Mouse (Mus musculus): ENCODE results near the gene Maml2. TPM values are rescaled to one million over a fixed set of nuclear protein-coding genes. Genes with fewer than 3 reads are reported as not detected.

Gene Maml2
- polyA plus RNA-seq, 1 experiment: 2.5 TPM

- no peak overlapping the region for H3K4me3 ChIP-seq (ENCODE audit: insufficient read depth, low read depth, low read length)
- peaks cover 5% of the 10 kb centered on the region; the same call in 1 of the 2 replicates for H3K4me1 ChIP-seq (ENCODE audit: control insufficient read depth, insufficient read depth, insufficient read length, low read length)
- no peak overlapping the region for H3K27ac ChIP-seq (replicated peaks; ENCODE audit: low read depth, low read length)
Observed at GRCm38 (mm10) chr9:13538200-13538599, 240.4 kb downstream of the Maml2 start.

- H3K27ac ChIP-seq (replicated peaks; ENCODE audit: low read depth, low read length): no peak overlapping the region
- H3K4me3 ChIP-seq (ENCODE audit: insufficient read depth, low read depth, low read length): no peak overlapping the region
- peaks cover 5% of the 10 kb centered on the region; the same call in 1 of the 2 replicates for H3K4me1 ChIP-seq (ENCODE audit: control insufficient read depth, insufficient read depth, insufficient read length, low read length)
Observed at GRCm38 (mm10) chr9:13539535-13539934, 241.8 kb downstream of the Maml2 start.

GRCm38 (mm10) chr9:13540227-13540626, 242.5 kb downstream of the Maml2 start:
- Histone ChIP-seq H3K4me3 (ENCODE audit: insufficient read depth, low read depth, low read length) (no peak overlapping the region), H3K4me1 (ENCODE audit: control insufficient read depth, insufficient read depth, insufficient read length, low read length) (peaks cover 5% of the 10 kb centered on the region; the same call in 1 of the 2 replicates), H3K27ac (replicated peaks; ENCODE audit: low read depth, low read length) (no peak overlapping the region)

- H3K4me1 ChIP-seq (ENCODE audit: control insufficient read depth, insufficient read depth, insufficient read length, low read length): peaks cover 5% of the 10 kb centered on the region; the same call in 1 of the 2 replicates
- H3K27ac ChIP-seq (replicated peaks; ENCODE audit: low read depth, low read length): no peak overlapping the region
- H3K4me3 ChIP-seq (ENCODE audit: insufficient read depth, low read depth, low read length): no peak overlapping the region
Observed at GRCm38 (mm10) chr9:13540781-13541180, 243.0 kb downstream of the Maml2 start.

- H3K4me1 ChIP-seq (ENCODE audit: control insufficient read depth, insufficient read depth, insufficient read length, low read length): no peaks in the 10 kb centered on the region
- H3K4me3 ChIP-seq (ENCODE audit: insufficient read depth, low read depth, low read length): no peak overlapping the region
- H3K27ac ChIP-seq (replicated peaks; ENCODE audit: low read depth, low read length): no peak overlapping the region
Observed at GRCm38 (mm10) chr9:13543167-13543566, 245.4 kb downstream of the Maml2 start.

- Histone ChIP-seq H3K4me1 (ENCODE audit: control insufficient read depth, insufficient read depth, insufficient read length, low read length) (no peaks in the 10 kb centered on the region), H3K27ac (replicated peaks; ENCODE audit: low read depth, low read length) (no peak overlapping the region), H3K4me3 (ENCODE audit: insufficient read depth, low read depth, low read length) (no peak overlapping the region)
Observed at GRCm38 (mm10) chr9:13544133-13544532, 246.4 kb downstream of the Maml2 start.

- Histone ChIP-seq H3K4me1 (ENCODE audit: control insufficient read depth, insufficient read depth, insufficient read length, low read length) (peaks cover 8% of the 10 kb centered on the region; the same call in 1 of the 2 replicates), H3K4me3 (ENCODE audit: insufficient read depth, low read depth, low read length) (no peak overlapping the region), H3K27ac (replicated peaks; ENCODE audit: low read depth, low read length) (no peak overlapping the region)
Observed at GRCm38 (mm10) chr9:13545726-13546125, 248.0 kb downstream of the Maml2 start.

- H3K4me3 ChIP-seq (ENCODE audit: insufficient read depth, low read depth, low read length): no peak overlapping the region
- peaks cover 8% of the 10 kb centered on the region; the same call in 1 of the 2 replicates for H3K4me1 ChIP-seq (ENCODE audit: control insufficient read depth, insufficient read depth, insufficient read length, low read length)
- H3K27ac ChIP-seq (replicated peaks; ENCODE audit: low read depth, low read length): no peak overlapping the region
Observed at GRCm38 (mm10) chr9:13549911-13550310, 252.2 kb downstream of the Maml2 start.

- Histone ChIP-seq H3K4me1 (ENCODE audit: control insufficient read depth, insufficient read depth, insufficient read length, low read length) (peaks cover 8% of the 10 kb centered on the region; the same call in 1 of the 2 replicates), H3K27ac (replicated peaks; ENCODE audit: low read depth, low read length) (no peak overlapping the region), H3K4me3 (ENCODE audit: insufficient read depth, low read depth, low read length) (no peak overlapping the region)
Observed at GRCm38 (mm10) chr9:13552380-13553052, 254.8 kb downstream of the Maml2 start.

GRCm38 (mm10) chr9:13554773-13555172, 257.0 kb downstream of the Maml2 start:
- H3K27ac ChIP-seq (replicated peaks; ENCODE audit: low read depth, low read length): no peak overlapping the region
- peaks cover 13% of the 10 kb centered on the region for H3K4me1 ChIP-seq (ENCODE audit: control insufficient read depth, insufficient read depth, insufficient read length, low read length)
- no peak overlapping the region for H3K4me3 ChIP-seq (ENCODE audit: insufficient read depth, low read depth, low read length)

- Histone ChIP-seq H3K4me3 (ENCODE audit: insufficient read depth, low read depth, low read length) (no peak overlapping the region), H3K27ac (replicated peaks; ENCODE audit: low read depth, low read length) (no peak overlapping the region), H3K4me1 (ENCODE audit: control insufficient read depth, insufficient read depth, insufficient read length, low read length) (peaks cover 9% of the 10 kb centered on the region)
Observed at GRCm38 (mm10) chr9:13555973-13556481, 258.3 kb downstream of the Maml2 start.

GRCm38 (mm10) chr9:13556696-13557095, 258.9 kb downstream of the Maml2 start:
- Histone ChIP-seq H3K4me1 (ENCODE audit: control insufficient read depth, insufficient read depth, insufficient read length, low read length) (peaks cover 9% of the 10 kb centered on the region), H3K4me3 (ENCODE audit: insufficient read depth, low read depth, low read length) (no peak overlapping the region), H3K27ac (replicated peaks; ENCODE audit: low read depth, low read length) (no peak overlapping the region)

- Histone ChIP-seq H3K4me1 (ENCODE audit: control insufficient read depth, insufficient read depth, insufficient read length, low read length) (peaks cover 25% of the 10 kb centered on the region), H3K4me3 (ENCODE audit: insufficient read depth, low read depth, low read length) (no peak overlapping the region), H3K27ac (replicated peaks; ENCODE audit: low read depth, low read length) (0 out of 2 replicates have a peak overlapping the region, but pooled peaks have one; percentile 37)
Observed at GRCm38 (mm10) chr9:13558811-13559372, 261.1 kb downstream of the Maml2 start.

GRCm38 (mm10) chr9:13560651-13561050, 262.9 kb downstream of the Maml2 start:
- Histone ChIP-seq H3K4me3 (ENCODE audit: insufficient read depth, low read depth, low read length) (no peak overlapping the region), H3K27ac (replicated peaks; ENCODE audit: low read depth, low read length) (no peak overlapping the region), H3K4me1 (ENCODE audit: control insufficient read depth, insufficient read depth, insufficient read length, low read length) (peaks cover 27% of the 10 kb centered on the region)

GRCm38 (mm10) chr9:13561335-13561734, 263.6 kb downstream of the Maml2 start:
- Histone ChIP-seq H3K4me3 (ENCODE audit: insufficient read depth, low read depth, low read length) (no peak overlapping the region), H3K4me1 (ENCODE audit: control insufficient read depth, insufficient read depth, insufficient read length, low read length) (peaks cover 27% of the 10 kb centered on the region), H3K27ac (replicated peaks; ENCODE audit: low read depth, low read length) (no peak overlapping the region)

Measured in brown adipose tissue, adult 24 weeks (tissue).